Mouse (Mus musculus) liver, postnatal 0 days (tissue): ENCODE results near the gene Trim3.

Experiments used
- CTCF ChIP-seq: sonication (generic); IDR thresholded peaks from 2 replicates; pipeline ENCODE4 v1.5.1; 2016; ENCODE audit warnings: antibody characterized with exemption, low read depth
- EP300 ChIP-seq: IDR thresholded peaks from 2 replicates; pipeline ENCODE4 v1.6.1; 2016; ENCODE audit warnings: antibody characterized with exemption, low read depth, mild to moderate bottlenecking

DNA sequence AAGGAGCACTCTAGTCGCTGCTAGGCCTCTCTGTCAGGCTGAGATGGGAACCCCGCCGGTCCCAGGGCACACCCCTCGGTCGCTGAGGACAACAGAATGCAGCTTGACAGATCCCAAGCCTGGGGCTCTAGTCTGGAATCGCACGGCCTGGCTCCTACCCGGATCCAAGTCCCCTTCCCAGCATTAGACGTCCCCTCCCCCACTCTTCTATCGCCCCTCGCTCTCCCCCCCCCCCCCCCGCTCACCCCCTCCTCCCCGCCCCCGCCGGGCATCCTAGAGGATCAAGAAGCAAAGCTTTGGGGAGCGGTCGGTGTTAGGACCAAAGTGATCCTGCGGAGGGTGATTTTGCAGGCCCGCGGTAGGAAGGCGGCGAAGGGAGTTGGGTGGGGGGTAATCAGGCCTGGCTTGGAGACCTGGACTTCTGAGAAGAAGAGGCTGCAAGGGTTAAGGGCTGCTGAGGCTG is 52.7 kb downstream of the Trim3 start:
- no peak for TF ChIP-seq CTCF
- TF ChIP-seq EP300, result no peak
